Mouse (Mus musculus) midbrain, embryonic 14.5 days (tissue): ENCODE measurements around the gene Foxr1. TPM values are rescaled to one million over a fixed set of nuclear protein-coding genes. Genes with fewer than 3 reads are reported as not detected.
A peak's percentile ranks its signal among the peaks of the same experiment; 100 is the strongest.
"Not testable (repeated sequence)": the region's sequence is repeated elsewhere in the genome, so short reads cannot be mapped to it uniquely, and the experiment has no call there.

Experiments used
- ATAC-seq: fragments of 200-750 bp; cut with Nextera tagmentation; 2 replicates; pipeline ENCODE4 v1.8.0; 2017; ENCODE audit warnings: moderate number of reproducible peaks, moderate library complexity; ENCODE audit not compliant: low FRiP score, low TSS enrichment
- DNase-seq: peaks from one replicate; pipeline ENCODE4 v3.0.0-alpha.2; 2015
- H3K27ac ChIP-seq: fragments of 300-500 bp; sonication (generic); replicated peaks from 2 replicates; pipeline ENCODE4 v1.5.1; 2014; ENCODE audit warnings: mild to moderate bottlenecking, low read depth, low read length, moderate library complexity
- H3K27me3 ChIP-seq: fragments of 300-500 bp; sonication (generic); 2 replicates; pipeline ENCODE4 v1.6.1; 2014; ENCODE audit warnings: low read length, control low read depth, mixed read lengths; ENCODE audit not compliant: control insufficient read depth, insufficient read depth
- H3K36me3 ChIP-seq: fragments of 300-500 bp; sonication (generic); 2 replicates; pipeline ENCODE4 v1.6.1; 2014; ENCODE audit warnings: low read length, control low read depth; ENCODE audit not compliant: control insufficient read depth, insufficient read depth
- H3K4me1 ChIP-seq: fragments of 300-500 bp; sonication (generic); 2 replicates; pipeline ENCODE4 v1.6.1; 2014; ENCODE audit warnings: mild to moderate bottlenecking, antibody characterized with exemption, low read length, control low read depth; ENCODE audit not compliant: control insufficient read depth, insufficient read depth
- H3K4me2 ChIP-seq: fragments of 300-500 bp; sonication (generic); 2 replicates; pipeline ENCODE4 v1.6.1; 2014; ENCODE audit warnings: mild to moderate bottlenecking, low read length, moderate library complexity
- H3K4me3 ChIP-seq: fragments of 300-500 bp; sonication (generic); replicated peaks from 2 replicates; pipeline ENCODE4 v1.5.1; 2014; ENCODE audit warnings: low read depth, low read length
- H3K9ac ChIP-seq: fragments of 300-500 bp; sonication (generic); replicated peaks from 2 replicates; pipeline ENCODE4 v1.6.1; 2014; ENCODE audit warnings: mild to moderate bottlenecking, low read length, moderate library complexity
- H3K9me3 ChIP-seq: fragments of 300-500 bp; sonication (generic); 2 replicates; pipeline ENCODE4 v1.6.1; 2016; ENCODE audit warnings: low read length, control low read depth, mixed read lengths; ENCODE audit not compliant: control insufficient read depth
- WGBS: fragments of 180-500 bp; shearing (Covaris S2); extraction: QIAGEN DNeasy Blood & Tissue Kit; methylation state at CpG from one replicate; pipeline ENCODE4 v1.1.7; 2014; 5-methylcytosine and 5-hydroxymethylcytosine counted together
- polyA plus RNA-seq: library from polyadenylated mRNA; unstranded; fragments of >200 nt; fragmentation: Nextera tagmentation; extraction: Ambion mirVana; gene quantifications from 2 replicates; pipeline ENCODE4 v1.2.1, GENCODE M21; 2014

Gene Foxr1
- polyA plus RNA-seq, 1 experiment from 2014 or later = not detected

GRCm38 (mm10) chr9:44461950-44462349 is 21.0 kb upstream of the Foxr1 start:
- H3K27ac ChIP-seq = no peak overlapping the region
- H3K4me1 ChIP-seq = peaks cover 12% of the 10 kb centered on the region
- H3K27me3 ChIP-seq = no peaks in the 10 kb centered on the region
- no peaks in the 10 kb centered on the region for H3K9me3 ChIP-seq
- WGBS = 87% methylated on average over 5 of the region's 5 CpGs
- H3K4me3 ChIP-seq = no peak overlapping the region
- DNase-seq (no peak), ATAC-seq (no peak)
- H3K36me3 ChIP-seq = no peaks in the 10 kb centered on the region
- H3K9ac ChIP-seq = no peak overlapping the region
- no peak overlapping the region for H3K4me2 ChIP-seq

- peak overlapping the region; percentile 28 for H3K4me3 ChIP-seq
- peak overlapping the region; percentile 53 for H3K4me2 ChIP-seq
- H3K4me1 ChIP-seq = peaks cover 32% of the 10 kb centered on the region
- peak overlapping the region; percentile 93 for H3K27ac ChIP-seq
- DNase-seq = peak; percentile 98
- no peaks in the 10 kb centered on the region for H3K36me3 ChIP-seq
- peak overlapping the region; percentile 37 for H3K9ac ChIP-seq
- H3K27me3 ChIP-seq = no peaks in the 10 kb centered on the region
- H3K9me3 ChIP-seq = no peaks in the 10 kb centered on the region
- ATAC-seq = peak; percentile 94
- WGBS = 0% methylated on average over 11 of the region's 11 CpGs
Measured at GRCm38 (mm10) chr9:44457035-44457742, 16.3 kb upstream of the Foxr1 start.

GRCm38 (mm10) chr9:44454891-44455220 is 13.9 kb upstream of the Foxr1 start, which contains the start of gene Upk2:
Upk2 (minus strand) TSS chr9:44454976.
- H3K9me3 ChIP-seq = no peaks in the 10 kb centered on the region
- ATAC-seq = no peak
- DNase-seq = peak; percentile 21
- H3K36me3 ChIP-seq = no peaks in the 10 kb centered on the region
- no peak within 1 kb of the TSS for H3K4me3 ChIP-seq
- no peak within 1 kb of the TSS for H3K4me2 ChIP-seq
- H3K4me1 ChIP-seq = peaks cover 32% of the 10 kb centered on the region
- WGBS = 25% methylated on average over 4 of the region's 4 CpGs
- H3K27me3 ChIP-seq = no peaks in the 10 kb centered on the region
- H3K27ac ChIP-seq = no peak within 1 kb of the TSS
- H3K9ac ChIP-seq = 0 out of 2 replicates have a peak within 1 kb of the TSS, but pooled peaks have one; percentile 0

- 10% methylated on average over 14 of the region's 14 CpGs for WGBS
- H3K4me1 ChIP-seq = peaks cover 32% of the 10 kb centered on the region
- H3K27me3 ChIP-seq = no peaks in the 10 kb centered on the region
- no peak overlapping the region for H3K9ac ChIP-seq
- no peaks in the 10 kb centered on the region for H3K9me3 ChIP-seq
- no peak overlapping the region for H3K27ac ChIP-seq
- H3K4me3 ChIP-seq = no peak overlapping the region
- ATAC-seq (peak; percentile 62), DNase-seq (peak; percentile 93)
- no peaks in the 10 kb centered on the region for H3K36me3 ChIP-seq
- H3K4me2 ChIP-seq = no peak overlapping the region
Measured at GRCm38 (mm10) chr9:44454132-44454890, 13.4 kb upstream of the Foxr1 start.

GRCm38 (mm10) chr9:44450387-44450786 is 9.5 kb upstream of the Foxr1 start:
- DNase-seq (no peak), ATAC-seq (no peak)
- H3K9ac ChIP-seq = no peak overlapping the region
- H3K4me3 ChIP-seq = no peak overlapping the region
- no peak overlapping the region for H3K4me2 ChIP-seq
- H3K27me3 ChIP-seq = no peaks in the 10 kb centered on the region
- no peaks in the 10 kb centered on the region for H3K36me3 ChIP-seq
- H3K4me1 ChIP-seq = peaks cover 7% of the 10 kb centered on the region
- H3K27ac ChIP-seq = no peak overlapping the region
- H3K9me3 ChIP-seq = no peaks in the 10 kb centered on the region

- H3K4me1 ChIP-seq, H3K9ac ChIP-seq, H3K36me3 ChIP-seq, H3K4me2 ChIP-seq, ATAC-seq, H3K27me3 ChIP-seq, H3K27ac ChIP-seq, DNase-seq, H3K9me3 ChIP-seq, H3K4me3 ChIP-seq: not testable (repeated sequence)
- 85% methylated on average over 7 of the region's 7 CpGs for WGBS
Measured at GRCm38 (mm10) chr9:44444402-44445025, 3.6 kb upstream of the Foxr1 start.

- no peaks in the 10 kb centered on the region for H3K4me1 ChIP-seq
- no peak for ATAC-seq
- no peaks in the 10 kb centered on the region for H3K36me3 ChIP-seq
- H3K27me3 ChIP-seq = no peaks in the 10 kb centered on the region
- H3K4me3 ChIP-seq = no peak overlapping the region
- 83% methylated on average over 6 of the region's 6 CpGs for WGBS
- H3K9me3 ChIP-seq = no peaks in the 10 kb centered on the region
- H3K9ac ChIP-seq = no peak overlapping the region
- no peak overlapping the region for H3K4me2 ChIP-seq
- H3K27ac ChIP-seq = no peak overlapping the region
- no peak for DNase-seq
Measured at GRCm38 (mm10) chr9:44435747-44436146, 5.2 kb downstream of the Foxr1 start.

- Histone ChIP-seq H3K4me2 (no peak overlapping the region), H3K4me3 (no peak overlapping the region), H3K27me3 (no peaks in the 10 kb centered on the region), H3K27ac (no peak overlapping the region), H3K36me3 (no peaks in the 10 kb centered on the region), H3K4me1 (no peaks in the 10 kb centered on the region), H3K9ac (no peak overlapping the region), H3K9me3 (no peaks in the 10 kb centered on the region)
- DNase-seq (no peak), ATAC-seq (no peak)
- WGBS = 56% methylated on average over 5 of the region's 5 CpGs
Measured at GRCm38 (mm10) chr9:44432577-44433185, 8.3 kb downstream of the Foxr1 start.
